ENCODE assay signal across 22 mouse cellular contexts in genomic region chr6:144082297-144082696, GRCm38 (mm10).
DNase-seq lines count a peak whose midpoint lies in the region; ATAC-seq and TF ChIP-seq lines count a peak whose summit lies in the region.
"Had no signal": no experiment of that assay in that cellular context is flagged by ENCODE, and none has a peak within 500 bp of the region (broad histone marks: within the 10 kb centered on the region; RNA-seq: fewer than 3 reads in every experiment).

No protein-coding gene starts in this region.

- H3K36me3 ChIP-seq in limb, embryonic 12.5 days, result peaks cover 9% of the 10 kb centered on the region; the same call in 1 of the 2 replicates
- no peaks in the 10 kb centered on the region; the same call in 1 of the 2 replicates for H3K36me3 ChIP-seq in limb, embryonic 10.5 days
- no peaks in the 10 kb centered on the region for H3K36me3 ChIP-seq in limb, embryonic 13.5 days
- H3K36me3 ChIP-seq in limb, embryonic 14.5 days (ENCODE audit: control insufficient read depth, insufficient read depth, low read length), result no peaks in the 10 kb centered on the region
- H3K36me3 ChIP-seq in limb, embryonic 15.5 days, result no peaks in the 10 kb centered on the region
- no peaks in the 10 kb centered on the region for H3K36me3 ChIP-seq in liver, embryonic 11.5 days (ENCODE audit: control insufficient read depth, insufficient read depth, low read length)
- H3K36me3 ChIP-seq: G1E had no signal

- no peak overlapping the region for H3K4me3 ChIP-seq in limb, embryonic 12.5 days (replicated peaks)
- H3K4me3 ChIP-seq in limb, embryonic 10.5 days, result no peak overlapping the region
- no peak overlapping the region for H3K4me3 ChIP-seq in limb, embryonic 13.5 days
- no peak overlapping the region for H3K4me3 ChIP-seq in limb, embryonic 14.5 days (replicated peaks; ENCODE audit: low read length)
- no peak overlapping the region for H3K4me3 ChIP-seq in limb, embryonic 15.5 days
- H3K4me3 ChIP-seq in liver, embryonic 11.5 days (ENCODE audit: low read depth, low read length), result no peak overlapping the region

- no peak for TF ChIP-seq POLR2A in limb, embryonic 14.5 days (IDR thresholded peaks at IDR 0.05; ENCODE audit: borderline replicate concordance, extremely low read depth, insufficient read depth, insufficient read length)

- no peak overlapping the region for H3K27ac ChIP-seq in limb, embryonic 12.5 days
- no peak overlapping the region for H3K27ac ChIP-seq in limb, embryonic 10.5 days
- H3K27ac ChIP-seq in limb, embryonic 13.5 days, result no peak overlapping the region; the same call in 1 of the 2 replicates
- H3K27ac ChIP-seq in limb, embryonic 14.5 days (replicated peaks; ENCODE audit: low read depth, low read length), result no peak overlapping the region
- H3K27ac ChIP-seq in limb, embryonic 15.5 days, result no peak overlapping the region
- no peak overlapping the region for H3K27ac ChIP-seq in liver, embryonic 11.5 days (ENCODE audit: low read depth, low read length)

- H3K27me3 ChIP-seq in limb, embryonic 12.5 days, result no peaks in the 10 kb centered on the region
- H3K27me3 ChIP-seq in limb, embryonic 10.5 days (ENCODE audit: low read depth, poor library complexity, severe bottlenecking), result no peaks in the 10 kb centered on the region
- no peaks in the 10 kb centered on the region for H3K27me3 ChIP-seq in limb, embryonic 13.5 days
- H3K27me3 ChIP-seq in limb, embryonic 14.5 days (ENCODE audit: control insufficient read depth, insufficient read depth, low read length), result no peaks in the 10 kb centered on the region
- H3K27me3 ChIP-seq in limb, embryonic 15.5 days, result no peaks in the 10 kb centered on the region
- no peaks in the 10 kb centered on the region for H3K27me3 ChIP-seq in liver, embryonic 11.5 days (replicated peaks; ENCODE audit: control insufficient read depth, insufficient read depth, low read length)
- H3K27me3 ChIP-seq: CH12.LX, Patski had no signal

- H3K9ac ChIP-seq in limb, embryonic 12.5 days (replicated peaks), result no peak overlapping the region
- no peak overlapping the region for H3K9ac ChIP-seq in limb, embryonic 13.5 days
- H3K9ac ChIP-seq in limb, embryonic 14.5 days (ENCODE audit: low read depth, low read length, severe bottlenecking), result no peak overlapping the region
- no peak overlapping the region for H3K9ac ChIP-seq in limb, embryonic 15.5 days
- H3K9ac ChIP-seq in liver, embryonic 11.5 days (ENCODE audit: low read depth, low read length), result no peak overlapping the region

- 83% methylated on average over 9 of the region's 9 CpGs for WGBS in limb, embryonic 12.5 days
- 95% methylated on average over 9 of the region's 9 CpGs for WGBS in limb, embryonic 10.5 days
- 66% methylated on average over 9 of the region's 9 CpGs for WGBS in limb, embryonic 13.5 days
- WGBS in limb, embryonic 14.5 days, result 62% methylated on average over 9 of the region's 9 CpGs
- 73% methylated on average over 9 of the region's 9 CpGs for WGBS in limb, embryonic 15.5 days
- WGBS in liver, embryonic 11.5 days, result 91% methylated on average over 9 of the region's 9 CpGs

- no peaks in the 10 kb centered on the region for H3K4me1 ChIP-seq in limb, embryonic 12.5 days (replicated peaks)
- no peaks in the 10 kb centered on the region for H3K4me1 ChIP-seq in limb, embryonic 10.5 days
- peaks cover 4% of the 10 kb centered on the region for H3K4me1 ChIP-seq in limb, embryonic 13.5 days
- H3K4me1 ChIP-seq in limb, embryonic 14.5 days (ENCODE audit: control insufficient read depth, insufficient read depth, low read length), result no peaks in the 10 kb centered on the region
- H3K4me1 ChIP-seq in limb, embryonic 15.5 days, result no peaks in the 10 kb centered on the region
- H3K4me1 ChIP-seq in liver, embryonic 11.5 days (replicated peaks; ENCODE audit: control insufficient read depth, insufficient read depth, low read length), result no peaks in the 10 kb centered on the region

- H3K4me2 ChIP-seq in limb, embryonic 12.5 days, result no peak overlapping the region
- H3K4me2 ChIP-seq in limb, embryonic 13.5 days (replicated peaks), result no peak overlapping the region
- H3K4me2 ChIP-seq in limb, embryonic 14.5 days (replicated peaks; ENCODE audit: low read depth, low read length, severe bottlenecking), result no peak overlapping the region
- H3K4me2 ChIP-seq in limb, embryonic 15.5 days, result no peak overlapping the region
- no peak overlapping the region for H3K4me2 ChIP-seq in liver, embryonic 11.5 days

- H3K9me3 ChIP-seq in limb, embryonic 12.5 days, result no peaks in the 10 kb centered on the region
- no peaks in the 10 kb centered on the region for H3K9me3 ChIP-seq in limb, embryonic 10.5 days (replicated peaks)
- H3K9me3 ChIP-seq in limb, embryonic 13.5 days, result no peaks in the 10 kb centered on the region
- H3K9me3 ChIP-seq in limb, embryonic 14.5 days (ENCODE audit: control insufficient read depth, low read length), result no peaks in the 10 kb centered on the region
- no peaks in the 10 kb centered on the region for H3K9me3 ChIP-seq in limb, embryonic 15.5 days
- no peaks in the 10 kb centered on the region for H3K9me3 ChIP-seq in liver, embryonic 11.5 days (ENCODE audit: control insufficient read depth, low read length)

- DNase-seq in limb, embryonic 10.5 days (ENCODE audit: low spot score), result no peak
- no peak for DNase-seq in limb, embryonic 14.5 days (ENCODE audit: low spot score)
- no peak for DNase-seq in liver, embryonic 11.5 days (ENCODE audit: low spot score)
- no peak for DNase-seq in thymus, postnatal 10 days (ENCODE audit: low spot score in 2 of 2)
- no peak for DNase-seq in urinary bladder, postnatal 14 days (ENCODE audit: low spot score)
- DNase-seq: adrenal gland, adult 2 months; adrenal gland, adult 8-10 months; adrenal gland, postnatal 10 days; adrenal gland, postnatal 14 days; adrenal gland, postnatal 25 days; adrenal gland, postnatal 36 days; B cell, adult 2 months; cerebellum, adult 11 months; cerebellum, adult 11-12 months had no signal

- ATAC-seq in limb, embryonic 12.5 days (ENCODE audit: insufficient number of reproducible peaks, insufficient read depth, low FRiP score, low TSS enrichment, low read depth), result peak; percentile 68
- peak; percentile 80 for ATAC-seq in limb, embryonic 13.5 days (ENCODE audit: low FRiP score, low read depth)
- peak; percentile 53; the same call in 1 of the 2 replicates for ATAC-seq in limb, embryonic 14.5 days (ENCODE audit: low FRiP score, low read depth)
- ATAC-seq in limb, embryonic 15.5 days (ENCODE audit: insufficient number of reproducible peaks, low FRiP score, low TSS enrichment, low read depth), result peak; percentile 71
- no peak for ATAC-seq in liver, embryonic 11.5 days (replicated peaks; ENCODE audit: low FRiP score)
- ATAC-seq: activated CD4-positive, CD25-positive, alpha-beta regulatory T cell, adult 4 months; CD4-positive, CD25-positive, alpha-beta regulatory T cell, adult 4 months; Patski had no signal
